Mouse (Mus musculus) embryonic fibroblast, embryonic 13.5 days (primary cell): ENCODE data around the gene Hoxb1.

Experiments
- CTCF ChIP-seq: IDR thresholded peaks from 2 replicates; pipeline ENCODE4 v1.5.1; 2011; ENCODE audit warnings: mild to moderate bottlenecking, control low read depth, low read length, moderate library complexity, borderline replicate concordance; ENCODE audit not compliant: insufficient read depth
- POLR2A ChIP-seq: IDR thresholded peaks from 2 replicates; pipeline ENCODE4 v1.6.1; 2011; ENCODE audit warnings: low read depth, mild to moderate bottlenecking, control low read depth, low read length, moderate library complexity

GRCm38 (mm10) chr11:96338957-96339855 lies 26.3 kb upstream of the Hoxb1 start:
- TF ChIP-seq CTCF (no peak), POLR2A (no peak)
